In the genomic region with DNA sequence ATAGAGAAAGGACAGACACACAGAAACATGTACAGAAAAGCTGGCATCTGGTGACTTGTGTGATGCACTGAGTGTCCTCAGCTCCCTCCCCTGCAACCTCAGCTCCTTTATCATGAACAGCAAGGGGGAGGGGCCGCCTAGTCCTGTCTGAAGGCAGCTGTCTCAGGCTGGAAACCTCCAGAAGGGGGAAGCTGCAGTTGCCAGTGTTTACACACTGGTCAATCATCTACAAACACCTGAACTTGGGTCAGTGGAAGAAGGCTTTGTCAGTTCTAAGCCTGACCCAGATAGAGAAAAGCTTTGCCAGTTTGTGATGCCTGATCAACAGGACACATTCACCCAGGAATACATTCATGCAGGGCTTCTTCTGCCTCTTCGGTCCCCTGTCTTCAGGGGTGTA, we compare ENCODE assay signal across 13 mouse cellular contexts. TPM values are rescaled to one million over a fixed set of nuclear protein-coding genes. Genes with fewer than 3 reads are reported as not detected.
A peak's percentile ranks its signal among the peaks of the same experiment; 100 is the strongest.
DNase-seq lines count a peak whose midpoint lies in the region; ATAC-seq and TF ChIP-seq lines count a peak whose summit lies in the region.
"Had no signal": no experiment of that assay in that cellular context is flagged by ENCODE, and none has a peak within 500 bp of the region (broad histone marks: within the 10 kb centered on the region; RNA-seq: fewer than 3 reads in every experiment).

No protein-coding gene starts in this region.

- H3K9me3 ChIP-seq in intestine, embryonic 14.5 days (ENCODE audit: control insufficient read depth, low read length), result no peaks in the 10 kb centered on the region
- no peaks in the 10 kb centered on the region for H3K9me3 ChIP-seq in kidney, embryonic 15.5 days (replicated peaks)
- H3K9me3 ChIP-seq in liver, postnatal 0 days (ENCODE audit: low read length), result no peaks in the 10 kb centered on the region
- no peaks in the 10 kb centered on the region for H3K9me3 ChIP-seq in stomach, embryonic 14.5 days (ENCODE audit: control insufficient read depth, low read depth, low read length)
- H3K9me3 ChIP-seq: forebrain, embryonic 13.5 days had no signal

- peaks cover 5% of the 10 kb centered on the region; the same call in 1 of the 2 replicates for H3K4me1 ChIP-seq in intestine, embryonic 14.5 days (replicated peaks; ENCODE audit: control insufficient read depth, insufficient read depth, low read length)
- peaks cover 6% of the 10 kb centered on the region for H3K4me1 ChIP-seq in kidney, embryonic 15.5 days
- peaks cover 16% of the 10 kb centered on the region for H3K4me1 ChIP-seq in liver, postnatal 0 days (ENCODE audit: insufficient read depth)
- peaks cover 6% of the 10 kb centered on the region; the same call in 1 of the 2 replicates for H3K4me1 ChIP-seq in stomach, embryonic 14.5 days (ENCODE audit: control insufficient read depth, insufficient read depth, low read length)
- H3K4me1 ChIP-seq: forebrain, embryonic 13.5 days had no signal

- peak overlapping the region; percentile 77 for H3K27ac ChIP-seq in intestine, embryonic 14.5 days (ENCODE audit: low read depth)
- peak overlapping the region; percentile 28; the same call in 1 of the 2 replicates for H3K27ac ChIP-seq in kidney, embryonic 15.5 days
- H3K27ac ChIP-seq in liver, postnatal 0 days (ENCODE audit: low read depth), result peak overlapping the region; percentile 88
- peak overlapping the region; percentile 68; the same call in 1 of the 2 replicates for H3K27ac ChIP-seq in stomach, embryonic 14.5 days (ENCODE audit: low read length)
- no peak overlapping the region for H3K27ac ChIP-seq in layer of hippocampus, adult 2 months
- H3K27ac ChIP-seq: forebrain, embryonic 13.5 days; hindbrain, postnatal 0 days had no signal

- H3K27me3 ChIP-seq in intestine, embryonic 14.5 days (replicated peaks; ENCODE audit: control insufficient read depth, insufficient read depth, low read length), result no peaks in the 10 kb centered on the region
- H3K27me3 ChIP-seq in kidney, embryonic 15.5 days, result no peaks in the 10 kb centered on the region
- H3K27me3 ChIP-seq in liver, postnatal 0 days (ENCODE audit: insufficient read depth, low read length), result no peaks in the 10 kb centered on the region
- no peaks in the 10 kb centered on the region for H3K27me3 ChIP-seq in stomach, embryonic 14.5 days (ENCODE audit: control insufficient read depth, insufficient read depth, low read length)
- H3K27me3 ChIP-seq: forebrain, embryonic 13.5 days had no signal

- no peak for TF ChIP-seq CTCF in liver, postnatal 0 days (IDR thresholded peaks at IDR 0.05; ENCODE audit: low read depth)
- TF ChIP-seq CTCF in layer of hippocampus, adult 2 months (conservative IDR thresholded peaks at IDR 0.05), result no peak

- 25% methylated on average over 2 of the region's 2 CpGs for WGBS in intestine, embryonic 14.5 days
- 56% methylated on average over 2 of the region's 2 CpGs for WGBS in kidney, embryonic 15.5 days
- WGBS in liver, postnatal 0 days (ENCODE audit: insufficient replicate concordance), result 40% methylated on average over 2 of the region's 2 CpGs
- 24% methylated on average over 2 of the region's 2 CpGs for WGBS in stomach, embryonic 14.5 days

- no peak for TF ChIP-seq EP300 in liver, postnatal 0 days (IDR thresholded peaks at IDR 0.05; ENCODE audit: low read depth)

- H3K4me2 ChIP-seq in intestine, embryonic 14.5 days (ENCODE audit: low read length), result peak overlapping the region; percentile 33
- no peak overlapping the region for H3K4me2 ChIP-seq in kidney, embryonic 15.5 days
- no peak overlapping the region for H3K4me2 ChIP-seq in liver, postnatal 0 days (ENCODE audit: low read depth, low read length)
- no peak overlapping the region for H3K4me2 ChIP-seq in stomach, embryonic 14.5 days (replicated peaks; ENCODE audit: low read depth, low read length)
- H3K4me2 ChIP-seq: forebrain, embryonic 13.5 days had no signal

- peak; percentile 82 for ATAC-seq in intestine, embryonic 14.5 days (replicated peaks; ENCODE audit: low FRiP score, low TSS enrichment, low read depth)
- peak; percentile 90 for ATAC-seq in kidney, embryonic 15.5 days (replicated peaks; ENCODE audit: low FRiP score)
- peak; percentile 86 for ATAC-seq in liver, postnatal 0 days
- ATAC-seq in stomach, embryonic 14.5 days (ENCODE audit: insufficient number of reproducible peaks, insufficient read depth, low FRiP score, low read depth), result peak; percentile 87
- ATAC-seq: forebrain, embryonic 13.5 days; hindbrain, postnatal 0 days had no signal

- H3K4me3 ChIP-seq in intestine, embryonic 14.5 days (ENCODE audit: low read depth, low read length), result no peak overlapping the region
- H3K4me3 ChIP-seq in kidney, embryonic 15.5 days (replicated peaks), result no peak overlapping the region
- no peak overlapping the region for H3K4me3 ChIP-seq in liver, postnatal 0 days (ENCODE audit: low read depth, low read length)
- H3K4me3 ChIP-seq in stomach, embryonic 14.5 days (ENCODE audit: low read depth, low read length), result no peak overlapping the region
- H3K4me3 ChIP-seq in layer of hippocampus, adult 2 months, result no peak overlapping the region
- H3K4me3 ChIP-seq: forebrain, embryonic 13.5 days had no signal

- DNase-seq in intestine, embryonic 14.5 days (ENCODE audit: low spot score), result peak; percentile 59
- DNase-seq in liver, postnatal 0 days, result peak; percentile 57
- DNase-seq in right cerebral cortex, postnatal 36 days (ENCODE audit: low spot score in 2 of 2), result no peak
- DNase-seq in layer of hippocampus, adult 2 months (ENCODE audit: low spot score in 2 of 2), result no peak
- DNase-seq in left cerebral cortex, adult 9 months (ENCODE audit: low spot score in 2 of 2), result no peak
- DNase-seq: cerebellum, postnatal 36 days; heart, adult 18-20 months; thymus, postnatal 25 days had no signal

- H3K36me3 ChIP-seq in intestine, embryonic 14.5 days (ENCODE audit: control insufficient read depth, insufficient read depth, low read length), result no peaks in the 10 kb centered on the region
- H3K36me3 ChIP-seq in kidney, embryonic 15.5 days, result no peaks in the 10 kb centered on the region
- H3K36me3 ChIP-seq in liver, postnatal 0 days (replicated peaks; ENCODE audit: insufficient read depth, low read length), result no peaks in the 10 kb centered on the region
- H3K36me3 ChIP-seq in stomach, embryonic 14.5 days (ENCODE audit: control insufficient read depth, insufficient read depth, low read length), result no peaks in the 10 kb centered on the region

- no peak overlapping the region for H3K9ac ChIP-seq in intestine, embryonic 14.5 days (ENCODE audit: low read length)
- H3K9ac ChIP-seq in kidney, embryonic 15.5 days, result no peak overlapping the region
- no peak overlapping the region for H3K9ac ChIP-seq in liver, postnatal 0 days (replicated peaks)
- no peak overlapping the region for H3K9ac ChIP-seq in stomach, embryonic 14.5 days (replicated peaks; ENCODE audit: low read depth, low read length)
- H3K9ac ChIP-seq: forebrain, embryonic 13.5 days had no signal

RNA-seq across cellular contexts. Expression of a gene that starts 10.9 kb away (rescaled TPM):
- 0.14 TPM in 1 of 2 replicates, not detected in the other for polyA plus RNA-seq in intestine, embryonic 14.5 days (2014; fragmentation: Nextera tagmentation; extraction: Ambion mirVana)
- polyA plus RNA-seq in kidney, embryonic 15.5 days (2015; fragmentation: Nextera tagmentation; extraction: Ambion mirVana), result not detected in 2 replicates
- polyA plus RNA-seq in liver, postnatal 0 days (2015; fragmentation: Nextera tagmentation; extraction: Ambion mirVana), result 345 and 356 TPM in 2 replicates
- not detected in 2 replicates for polyA plus RNA-seq in stomach, embryonic 14.5 days (2014; fragmentation: Nextera tagmentation; extraction: Ambion mirVana)
- total RNA-seq in layer of hippocampus, adult 2 months (2021), result not detected
- total RNA-seq: heart, adult 18-20 months; hindbrain, postnatal 0 days; left cerebral cortex, postnatal 36 days had no signal
- polyA plus RNA-seq: forebrain, embryonic 13.5 days; hindbrain, postnatal 0 days had no signal

RNA-seq across cellular contexts. Expression of a gene that starts 11.4 kb away (rescaled TPM):
- polyA plus RNA-seq in intestine, embryonic 14.5 days (2014; fragmentation: Nextera tagmentation; extraction: Ambion mirVana), result 0.14 TPM in 1 of 2 replicates, not detected in the other
- 0.64 and 0.72 TPM in 2 replicates for polyA plus RNA-seq in kidney, embryonic 15.5 days (2015; fragmentation: Nextera tagmentation; extraction: Ambion mirVana)
- 4.2 and 4.6 TPM in 2 replicates for polyA plus RNA-seq in liver, postnatal 0 days (2015; fragmentation: Nextera tagmentation; extraction: Ambion mirVana)
- not detected in 2 replicates for polyA plus RNA-seq in stomach, embryonic 14.5 days (2014; fragmentation: Nextera tagmentation; extraction: Ambion mirVana)
- not detected for total RNA-seq in layer of hippocampus, adult 2 months (2021)
- total RNA-seq: heart, adult 18-20 months; hindbrain, postnatal 0 days; left cerebral cortex, postnatal 36 days had no signal
- polyA plus RNA-seq: forebrain, embryonic 13.5 days; hindbrain, postnatal 0 days had no signal

RNA-seq across cellular contexts. Expression of a gene that starts 20.6 kb away (rescaled TPM):
- not detected in 2 replicates for polyA plus RNA-seq in intestine, embryonic 14.5 days (2014; fragmentation: Nextera tagmentation; extraction: Ambion mirVana)
- polyA plus RNA-seq in kidney, embryonic 15.5 days (2015; fragmentation: Nextera tagmentation; extraction: Ambion mirVana), result 0.08 TPM in 1 of 2 replicates, not detected in the other
- polyA plus RNA-seq in liver, postnatal 0 days (2015; fragmentation: Nextera tagmentation; extraction: Ambion mirVana), result 0.05 TPM in 2 replicates
- polyA plus RNA-seq in stomach, embryonic 14.5 days (2014; fragmentation: Nextera tagmentation; extraction: Ambion mirVana), result not detected in 2 replicates
- total RNA-seq in layer of hippocampus, adult 2 months (2021), result under 1 TPM in 1 of 2 experiments, not detected in 1; 0.12 TPM
- total RNA-seq: heart, adult 18-20 months; hindbrain, postnatal 0 days; left cerebral cortex, postnatal 36 days had no signal
- polyA plus RNA-seq: forebrain, embryonic 13.5 days; hindbrain, postnatal 0 days had no signal

RNA-seq across cellular contexts. Expression of a gene that starts 28.0 kb away (rescaled TPM):
- polyA plus RNA-seq in intestine, embryonic 14.5 days (2014; fragmentation: Nextera tagmentation; extraction: Ambion mirVana), result not detected in 2 replicates
- 2.0 TPM in 2 replicates for polyA plus RNA-seq in kidney, embryonic 15.5 days (2015; fragmentation: Nextera tagmentation; extraction: Ambion mirVana)
- polyA plus RNA-seq in liver, postnatal 0 days (2015; fragmentation: Nextera tagmentation; extraction: Ambion mirVana), result not detected in 2 replicates
- polyA plus RNA-seq in stomach, embryonic 14.5 days (2014; fragmentation: Nextera tagmentation; extraction: Ambion mirVana), result not detected in 2 replicates
- not detected for total RNA-seq in layer of hippocampus, adult 2 months (2021)
- total RNA-seq: heart, adult 18-20 months; hindbrain, postnatal 0 days; left cerebral cortex, postnatal 36 days had no signal
- polyA plus RNA-seq: forebrain, embryonic 13.5 days; hindbrain, postnatal 0 days had no signal

Comparison
In these comparisons a context has a peak if more than half of its experiments do, and no peak if none do; other contexts are left out.
1. DNase-seq: peak in intestine, embryonic 14.5 days (single experiment) and liver, postnatal 0 days (single experiment); none in right cerebral cortex, postnatal 36 days (0 of 2), layer of hippocampus, adult 2 months (0 of 2) and left cerebral cortex, adult 9 months (0 of 2).
2. RNA of a gene that starts 10.9 kb away (polyA plus RNA-seq): 345 to 356 TPM in liver, postnatal 0 days; 0.14 TPM in intestine, embryonic 14.5 days, not detected in kidney, embryonic 15.5 days and not detected in stomach, embryonic 14.5 days; every median in the first group is over 100 times any median in the second.
3. Peak in every context shown above with its lines, with median percentiles within 50 percentile points of each other: ATAC-seq.